Mouse (Mus musculus): ENCODE results near the gene Negr1.

DNA sequence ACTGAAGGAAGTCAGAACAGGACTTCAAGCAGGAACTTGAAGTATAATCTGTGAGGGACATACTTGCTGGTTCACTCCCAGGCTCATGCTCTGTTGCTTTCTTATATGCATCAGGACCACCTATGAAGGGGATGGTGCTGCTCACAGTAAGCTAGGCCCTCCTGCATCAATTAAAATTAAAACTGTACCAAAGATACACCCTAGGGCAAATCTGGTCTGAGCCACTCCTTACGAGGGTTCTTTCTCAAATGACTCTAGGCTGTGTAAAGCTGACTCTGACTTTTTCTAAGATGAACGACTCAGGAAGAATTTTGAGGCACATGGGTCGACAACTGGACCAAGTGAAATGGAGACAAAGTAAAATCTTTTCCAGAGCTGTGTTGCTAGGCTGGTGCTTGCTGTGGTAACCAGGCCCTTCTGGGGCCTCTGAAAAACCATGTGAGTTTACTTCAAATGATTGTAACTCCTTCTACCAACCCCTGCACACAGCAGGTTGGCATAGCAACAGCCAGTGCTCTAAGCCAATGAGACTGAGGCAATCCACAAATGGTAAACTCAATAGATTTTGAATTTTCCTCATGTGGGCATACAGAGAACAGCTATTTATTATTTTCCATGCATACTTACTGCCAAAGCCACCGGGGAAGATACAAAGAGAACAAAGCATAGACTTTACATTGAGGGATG is 742.0 kb downstream of the Negr1 start:
- TF ChIP-seq MAZ (IDR thresholded peaks at IDR 0.05; ENCODE audit: low read depth, low read length), result no peak
- TF ChIP-seq MAX (IDR thresholded peaks at IDR 0.05; ENCODE audit: low read length), result no peak
- TF ChIP-seq MXI1 (IDR thresholded peaks at IDR 0.05; ENCODE audit: low read depth, low read length), result no peak
- no peak for TF ChIP-seq POLR2A (IDR thresholded peaks at IDR 0.05; ENCODE audit: low read depth, low read length)
- no peak for TF ChIP-seq CTCF (conservative IDR thresholded peaks at IDR 0.05 in 1 of 2, IDR thresholded peaks at IDR 0.05 in 1 of 2; ENCODE audit: low read depth in 2 of 2, low read length in 2 of 2)
- TF ChIP-seq TCF12 (IDR thresholded peaks at IDR 0.05; ENCODE audit: low read depth, low read length), result no peak
- TF ChIP-seq CHD2 (IDR thresholded peaks at IDR 0.05; ENCODE audit: low read length), result no peak
- no peak for TF ChIP-seq MAFK (IDR thresholded peaks at IDR 0.05; ENCODE audit: insufficient replicate concordance, low read length)
- no peak for TF ChIP-seq MYC (IDR thresholded peaks at IDR 0.05; ENCODE audit: low read depth, low read length)
